Mouse (Mus musculus): ENCODE data around the gene Krtap15. TPM values are rescaled to one million over a fixed set of nuclear protein-coding genes. Genes with fewer than 3 reads are reported as not detected.

Gene Krtap15
- polyA plus RNA-seq, 1 experiment from 2014 or later, result not detected

DNA sequence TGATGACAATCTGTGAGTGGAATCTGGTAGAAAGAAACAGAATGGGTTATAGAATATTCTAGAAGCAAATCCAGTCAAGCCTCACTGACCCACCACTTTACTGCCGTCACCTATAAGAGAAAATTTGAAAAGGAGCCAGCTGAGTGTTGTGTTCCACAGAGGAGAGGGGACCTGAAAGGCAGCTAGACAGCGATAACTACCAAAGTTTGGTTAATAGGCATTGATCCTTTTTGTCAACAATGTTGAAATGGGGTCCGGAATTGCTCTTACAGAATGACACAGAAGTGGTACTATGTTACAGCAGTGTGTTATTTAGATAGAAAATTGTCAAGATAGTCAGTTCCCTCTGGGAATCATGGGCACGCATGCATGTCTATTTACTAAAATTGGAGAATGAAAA, 28.5 kb downstream of the Krtap15 start:
- no peak overlapping the region for H3K4me2 ChIP-seq
- ATAC-seq (ENCODE audit: low FRiP score) (no peak), DNase-seq (ENCODE audit: low spot score, missing footprints) (no peak)
- H3K36me3 ChIP-seq (ENCODE audit: control insufficient read depth, insufficient read depth, low read length), result no peaks in the 10 kb centered on the region
- no peak overlapping the region for H3K9ac ChIP-seq (ENCODE audit: low read length)
- H3K4me3 ChIP-seq (ENCODE audit: low read depth, low read length), result no peak overlapping the region
- H3K27ac ChIP-seq (ENCODE audit: low read depth, low read length), result no peak overlapping the region
- H3K9me3 ChIP-seq (ENCODE audit: control insufficient read depth, low read length), result no peaks in the 10 kb centered on the region
- 79% methylated on average over 4 of the region's 4 CpGs for WGBS
- H3K4me1 ChIP-seq (ENCODE audit: control insufficient read depth, insufficient read depth, low read length), result no peaks in the 10 kb centered on the region
- H3K27me3 ChIP-seq (ENCODE audit: control insufficient read depth, insufficient read depth, low read length), result no peaks in the 10 kb centered on the region

DNA sequence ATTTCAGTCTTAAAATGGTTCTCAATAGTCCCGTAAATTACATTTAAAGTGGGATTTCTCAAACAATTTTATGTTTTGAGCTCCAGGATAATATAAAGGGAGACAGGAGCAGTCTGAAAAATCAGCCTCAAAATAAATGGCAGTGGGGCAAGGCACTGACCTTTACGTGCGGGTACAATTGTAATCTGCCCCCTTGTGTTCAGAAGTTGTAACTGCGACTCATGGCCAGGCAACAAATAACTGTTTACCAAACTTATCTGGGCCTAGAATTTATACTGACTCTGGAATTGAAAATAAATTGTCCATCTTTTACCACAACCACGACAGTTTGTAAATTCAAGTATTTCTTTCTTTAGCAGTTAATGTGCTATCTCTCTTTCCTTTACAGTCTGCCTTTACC, 31.4 kb downstream of the Krtap15 start:
- Histone ChIP-seq H3K4me3 (ENCODE audit: low read depth, low read length) (no peak overlapping the region), H3K4me2 (no peak overlapping the region), H3K9ac (ENCODE audit: low read length) (no peak overlapping the region), H3K9me3 (ENCODE audit: control insufficient read depth, low read length) (no peaks in the 10 kb centered on the region), H3K27me3 (ENCODE audit: control insufficient read depth, insufficient read depth, low read length) (no peaks in the 10 kb centered on the region), H3K4me1 (ENCODE audit: control insufficient read depth, insufficient read depth, low read length) (no peaks in the 10 kb centered on the region), H3K27ac (ENCODE audit: low read depth, low read length) (no peak overlapping the region), H3K36me3 (ENCODE audit: control insufficient read depth, insufficient read depth, low read length) (no peaks in the 10 kb centered on the region)
- ATAC-seq (ENCODE audit: low FRiP score), result peak; percentile 54; the same call in 1 of the 2 replicates
- peak; percentile 85 for DNase-seq (ENCODE audit: low spot score, missing footprints)
- WGBS, result 14% methylated on average over 5 of the region's 5 CpGs

DNA sequence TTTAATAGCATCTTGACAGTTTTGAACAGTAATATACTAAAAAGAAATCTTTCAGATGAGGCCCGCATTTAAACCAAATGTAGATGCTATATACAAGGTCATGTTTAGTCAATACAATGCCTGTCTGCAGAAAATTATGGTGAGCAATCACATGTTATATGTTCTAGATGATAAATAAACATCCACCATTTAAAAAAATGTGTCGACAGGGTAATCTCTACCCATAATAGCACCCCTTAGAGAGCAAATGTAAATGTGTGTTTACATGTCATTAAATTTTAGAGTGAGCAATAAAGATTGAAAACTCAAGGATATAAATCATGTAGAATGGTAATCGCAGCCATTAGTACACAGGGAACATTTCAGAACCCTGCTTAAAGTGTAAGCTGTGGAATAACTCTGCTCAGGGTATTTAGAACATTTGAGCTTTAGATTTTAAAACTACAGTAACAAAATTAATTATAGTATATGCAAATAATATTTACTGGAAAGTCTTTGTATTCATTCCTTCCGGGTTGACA, 44.9 kb downstream of the Krtap15 start:
- ATAC-seq (ENCODE audit: low FRiP score), result no peak
- 91% methylated on average over 4 of the region's 4 CpGs for WGBS

DNA sequence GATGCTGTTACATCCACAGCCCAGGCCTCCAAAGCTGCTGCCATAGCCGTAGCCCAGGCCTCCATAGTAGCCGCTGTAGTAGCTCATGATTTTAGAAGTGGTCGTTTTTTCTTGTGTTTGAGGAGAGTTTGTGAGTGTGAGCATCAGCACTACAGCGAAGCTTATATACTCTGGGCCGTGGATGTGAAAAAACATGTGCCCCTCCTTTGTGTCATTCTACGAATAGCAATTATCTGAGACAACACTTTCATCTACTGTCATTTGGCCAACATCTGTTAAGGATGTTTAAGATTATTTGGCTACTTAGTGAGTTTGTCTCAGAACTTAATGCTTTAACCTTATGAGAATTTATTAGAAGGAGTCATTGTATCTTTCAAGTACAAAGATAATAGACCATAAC, 49.3 kb downstream of the Krtap15 start, which contains the start of gene Krtap19-1:
Gene Krtap19-1, minus strand, starts transcription at position 101 of the 400 bp plus-strand sequence.
- no peaks in the 10 kb centered on the region for H3K9me3 ChIP-seq (ENCODE audit: control insufficient read depth, low read length)
- H3K9ac ChIP-seq (ENCODE audit: low read length), result no peak within 1 kb of the TSS
- H3K4me2 ChIP-seq, result no peak within 1 kb of the TSS
- no peaks in the 10 kb centered on the region for H3K4me1 ChIP-seq (ENCODE audit: control insufficient read depth, insufficient read depth, low read length)
- no peak within 1 kb of the TSS for H3K27ac ChIP-seq (ENCODE audit: low read depth, low read length)
- no peaks in the 10 kb centered on the region for H3K36me3 ChIP-seq (ENCODE audit: control insufficient read depth, insufficient read depth, low read length)
- DNase-seq (ENCODE audit: low spot score, missing footprints), result no peak
- H3K4me3 ChIP-seq (ENCODE audit: low read depth, low read length), result no peak within 1 kb of the TSS
- ATAC-seq (ENCODE audit: low FRiP score), result no peak
- 90% methylated on average over 6 of the region's 6 CpGs for WGBS
- no peaks in the 10 kb centered on the region for H3K27me3 ChIP-seq (ENCODE audit: control insufficient read depth, insufficient read depth, low read length)

More for the DNA sequence above, 44.9 kb downstream of the Krtap15 start:
- Histone ChIP-seq H3K27ac (ENCODE audit: low read depth, low read length) (no peak overlapping the region), H3K4me3 (ENCODE audit: low read depth, low read length) (no peak overlapping the region), H3K9me3 (ENCODE audit: control insufficient read depth, low read length) (no peaks in the 10 kb centered on the region), H3K9ac (ENCODE audit: low read length) (no peak overlapping the region), H3K27me3 (ENCODE audit: control insufficient read depth, insufficient read depth, low read length) (no peaks in the 10 kb centered on the region), H3K4me1 (ENCODE audit: control insufficient read depth, insufficient read depth, low read length) (no peaks in the 10 kb centered on the region), H3K4me2 (no peak overlapping the region), H3K36me3 (ENCODE audit: control insufficient read depth, insufficient read depth, low read length) (no peaks in the 10 kb centered on the region)
- no peak for DNase-seq (ENCODE audit: low spot score, missing footprints)

DNA sequence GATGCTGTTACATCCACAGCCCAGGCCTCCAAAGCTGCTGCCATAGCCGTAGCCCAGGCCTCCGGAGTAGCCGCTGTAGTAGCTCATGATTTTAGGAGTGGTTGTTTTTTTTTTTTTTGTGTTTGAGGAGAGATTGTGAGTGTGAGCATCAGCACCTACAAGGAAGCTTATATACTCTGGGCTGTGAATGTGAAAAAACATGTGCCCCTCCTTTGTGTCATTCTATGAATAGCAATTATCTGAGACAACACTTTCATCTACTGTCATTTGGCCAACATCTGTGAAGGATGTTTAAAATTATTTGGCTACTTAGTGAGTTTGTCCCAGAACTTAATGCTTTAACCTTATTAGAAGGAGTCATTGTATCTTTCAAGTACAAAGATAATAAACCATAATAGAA, 54.2 kb downstream of the Krtap15 start, which contains the start of gene Krtap19-2:
Gene Krtap19-2, minus strand, starts transcription at position 101 of the 400 bp plus-strand sequence.
- no peak for DNase-seq (ENCODE audit: low spot score, missing footprints)
- H3K36me3 ChIP-seq (ENCODE audit: control insufficient read depth, insufficient read depth, low read length), result no peaks in the 10 kb centered on the region
- H3K27ac ChIP-seq (ENCODE audit: low read depth, low read length), result no peak within 1 kb of the TSS
- 88% methylated on average over 3 of the region's 3 CpGs for WGBS
- H3K4me3 ChIP-seq (ENCODE audit: low read depth, low read length), result no peak within 1 kb of the TSS
- H3K4me2 ChIP-seq, result no peak within 1 kb of the TSS
- no peaks in the 10 kb centered on the region for H3K9me3 ChIP-seq (ENCODE audit: control insufficient read depth, low read length)
- H3K27me3 ChIP-seq (ENCODE audit: control insufficient read depth, insufficient read depth, low read length), result no peaks in the 10 kb centered on the region
- no peaks in the 10 kb centered on the region for H3K4me1 ChIP-seq (ENCODE audit: control insufficient read depth, insufficient read depth, low read length)
- no peak within 1 kb of the TSS for H3K9ac ChIP-seq (ENCODE audit: low read length)
- no peak for ATAC-seq (ENCODE audit: low FRiP score)

DNA sequence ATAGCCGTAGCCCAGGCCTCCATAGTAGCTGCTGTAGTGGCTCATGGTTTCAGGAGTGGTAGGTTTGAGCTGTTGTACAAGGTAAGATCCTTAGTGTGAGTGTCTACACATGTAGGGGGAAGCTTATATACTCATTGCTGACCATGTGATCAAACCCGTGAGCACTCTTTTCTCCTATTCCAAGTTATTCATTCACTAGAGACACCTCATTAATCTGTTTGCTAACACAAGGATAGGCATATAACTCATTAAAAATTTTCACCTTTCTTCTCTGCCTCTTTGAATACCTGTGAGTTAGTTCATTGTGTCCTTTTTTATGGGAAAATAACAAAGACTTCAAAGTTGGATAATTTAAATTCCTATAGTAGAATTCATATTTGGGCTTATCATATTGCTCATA, 57.9 kb downstream of the Krtap15 start, which contains the start of gene Krtap19-3:
Gene Krtap19-3, minus strand, starts transcription at position 101 of the 400 bp plus-strand sequence.
- no peak within 1 kb of the TSS for H3K27ac ChIP-seq (ENCODE audit: low read depth, low read length)
- no peak within 1 kb of the TSS for H3K4me2 ChIP-seq
- no peaks in the 10 kb centered on the region for H3K4me1 ChIP-seq (ENCODE audit: control insufficient read depth, insufficient read depth, low read length)
- H3K9me3 ChIP-seq (ENCODE audit: control insufficient read depth, low read length), result no peaks in the 10 kb centered on the region
- no peaks in the 10 kb centered on the region for H3K27me3 ChIP-seq (ENCODE audit: control insufficient read depth, insufficient read depth, low read length)
- ATAC-seq (ENCODE audit: low FRiP score) (no peak), DNase-seq (ENCODE audit: low spot score, missing footprints) (no peak)
- no peak within 1 kb of the TSS for H3K4me3 ChIP-seq (ENCODE audit: low read depth, low read length)
- H3K9ac ChIP-seq (ENCODE audit: low read length), result no peak within 1 kb of the TSS
- 87% methylated on average over 2 of the region's 2 CpGs for WGBS
- no peaks in the 10 kb centered on the region for H3K36me3 ChIP-seq (ENCODE audit: control insufficient read depth, insufficient read depth, low read length)

Other genes with a start within 250 kb of the Krtap15 start
- gene Krtap24-1, start 207.9 kb upstream of the Krtap15 start, polyA plus RNA-seq (2014; fragmentation: Nextera tagmentation; extraction: Ambion mirVana), result not detected in 2 replicates
- gene 2310079G19Rik, start 192.5 kb upstream of the Krtap15 start, polyA plus RNA-seq (2014; fragmentation: Nextera tagmentation; extraction: Ambion mirVana), result not detected in 2 replicates
- gene Krtap26-1, start 172.4 kb upstream of the Krtap15 start, polyA plus RNA-seq (2014; fragmentation: Nextera tagmentation; extraction: Ambion mirVana), result not detected in 2 replicates
- gene Krtap27-1, start 148.5 kb upstream of the Krtap15 start, polyA plus RNA-seq (2014; fragmentation: Nextera tagmentation; extraction: Ambion mirVana), result not detected in 2 replicates
- gene 2310061N02Rik, start 112.3 kb upstream of the Krtap15 start, polyA plus RNA-seq (2014; fragmentation: Nextera tagmentation; extraction: Ambion mirVana), result not detected in 2 replicates
- not detected in 2 replicates for gene Krtap13-1, start 91.4 kb upstream of the Krtap15 start, polyA plus RNA-seq (2014; fragmentation: Nextera tagmentation; extraction: Ambion mirVana)
- gene Krtap13, start 68.6 kb upstream of the Krtap15 start, polyA plus RNA-seq (2014; fragmentation: Nextera tagmentation; extraction: Ambion mirVana), result not detected in 2 replicates
- not detected in 2 replicates for gene 2310034C09Rik, start 61.4 kb upstream of the Krtap15 start, polyA plus RNA-seq (2014; fragmentation: Nextera tagmentation; extraction: Ambion mirVana)
- not detected in 2 replicates for gene 2310057N15Rik, start 46.0 kb upstream of the Krtap15 start, polyA plus RNA-seq (2014; fragmentation: Nextera tagmentation; extraction: Ambion mirVana)
- gene Gm5965, start 42.3 kb upstream of the Krtap15 start, polyA plus RNA-seq (2014; fragmentation: Nextera tagmentation; extraction: Ambion mirVana), result not detected in 2 replicates
- not detected in 2 replicates for gene Gm20741, start 8.0 kb upstream of the Krtap15 start, polyA plus RNA-seq (2014; fragmentation: Nextera tagmentation; extraction: Ambion mirVana)
- gene Krtap14, start 5.9 kb downstream of the Krtap15 start, polyA plus RNA-seq (2014; fragmentation: Nextera tagmentation; extraction: Ambion mirVana), result not detected in 2 replicates
- not detected in 2 replicates for gene Krtap19-1, start 49.2 kb downstream of the Krtap15 start, polyA plus RNA-seq (2014; fragmentation: Nextera tagmentation; extraction: Ambion mirVana)
- gene Krtap19-2, start 54.1 kb downstream of the Krtap15 start, polyA plus RNA-seq (2014; fragmentation: Nextera tagmentation; extraction: Ambion mirVana), result not detected in 2 replicates
- gene Krtap19-3, start 57.8 kb downstream of the Krtap15 start, polyA plus RNA-seq (2014; fragmentation: Nextera tagmentation; extraction: Ambion mirVana), result not detected in 2 replicates
- gene Krtap19-4, start 64.9 kb downstream of the Krtap15 start, polyA plus RNA-seq (2014; fragmentation: Nextera tagmentation; extraction: Ambion mirVana), result not detected in 2 replicates
- not detected in 2 replicates for gene Krtap19-5, start 76.2 kb downstream of the Krtap15 start, polyA plus RNA-seq (2014; fragmentation: Nextera tagmentation; extraction: Ambion mirVana)
- not detected in 2 replicates for gene Krtap19-9b, start 112.0 kb downstream of the Krtap15 start, polyA plus RNA-seq (2014; fragmentation: Nextera tagmentation; extraction: Ambion mirVana)
- not detected in 2 replicates for gene Krtap16-3, start 142.7 kb downstream of the Krtap15 start, polyA plus RNA-seq (2014; fragmentation: Nextera tagmentation; extraction: Ambion mirVana)
- gene Krtap22-2, start 190.5 kb downstream of the Krtap15 start, polyA plus RNA-seq (2014; fragmentation: Nextera tagmentation; extraction: Ambion mirVana), result not detected in 2 replicates
- not detected in 2 replicates for gene Gm10229, start 195.1 kb downstream of the Krtap15 start, polyA plus RNA-seq (2014; fragmentation: Nextera tagmentation; extraction: Ambion mirVana)
- gene Krtap6-1, start 211.5 kb downstream of the Krtap15 start, polyA plus RNA-seq (2014; fragmentation: Nextera tagmentation; extraction: Ambion mirVana), result not detected in 2 replicates
- not detected in 2 replicates for gene Gm10228, start 221.3 kb downstream of the Krtap15 start, polyA plus RNA-seq (2014; fragmentation: Nextera tagmentation; extraction: Ambion mirVana)
- not detected in 2 replicates for gene Krtap6-5, start 227.7 kb downstream of the Krtap15 start, polyA plus RNA-seq (2014; fragmentation: Nextera tagmentation; extraction: Ambion mirVana)
- gene 1110025L11Rik, start 243.8 kb downstream of the Krtap15 start, polyA plus RNA-seq (2014; fragmentation: Nextera tagmentation; extraction: Ambion mirVana), result not detected in 2 replicates

Data from midbrain, embryonic 11.5 days (tissue).